Mouse (Mus musculus): Measurements from ENCODE around the gene Rala.
A peak's percentile ranks its signal among the peaks of the same experiment; 100 is the strongest.

Gene Rala

GRCm38 (mm10) chr13:17879061-17879460 lies 65.0 kb downstream of the Rala start:
- no peak for DNase-seq

GRCm38 (mm10) chr13:17866741-17867140 lies 77.3 kb downstream of the Rala start:
- no peak for DNase-seq

- DNase-seq, result no peak
Measured at GRCm38 (mm10) chr13:17860536-17860935, 83.5 kb downstream of the Rala start.

- DNase-seq, result no peak
Measured at GRCm38 (mm10) chr13:17859365-17860033, 84.5 kb downstream of the Rala start.

GRCm38 (mm10) chr13:17857046-17857445 lies 87.0 kb downstream of the Rala start:
- DNase-seq, result no peak

- DNase-seq, result no peak
Measured at GRCm38 (mm10) chr13:17855492-17856138, 88.4 kb downstream of the Rala start.

GRCm38 (mm10) chr13:17854755-17855154 lies 89.3 kb downstream of the Rala start:
- DNase-seq, result no peak

- DNase-seq, result no peak
Measured at GRCm38 (mm10) chr13:17843336-17843735, 100.7 kb downstream of the Rala start.

GRCm38 (mm10) chr13:17842756-17843155 lies 101.3 kb downstream of the Rala start:
- no peak for DNase-seq

- no peak for DNase-seq
Measured at GRCm38 (mm10) chr13:17839137-17839536, 104.9 kb downstream of the Rala start.

GRCm38 (mm10) chr13:17838484-17838851 lies 105.6 kb downstream of the Rala start:
- DNase-seq, result peak; percentile 75 to 76

GRCm38 (mm10) chr13:17837610-17838483 lies 106.2 kb downstream of the Rala start:
- peak; percentile 41 to 54 for DNase-seq

- DNase-seq, result peak in 1 of 2 experiments; percentile 4
Measured at GRCm38 (mm10) chr13:17836808-17837207, 107.2 kb downstream of the Rala start.

- DNase-seq, result no peak
Measured at GRCm38 (mm10) chr13:17832940-17833339, 111.1 kb downstream of the Rala start.

Data from B cell, adult 2 months (primary cell).